Mouse (Mus musculus) heart, embryonic 13.5 days (tissue): ENCODE data around the gene Arid3c. TPM values are rescaled to one million over a fixed set of nuclear protein-coding genes. Genes with fewer than 3 reads are reported as not detected.

Source experiments
- ATAC-seq: fragments of 200-750 bp; cut with Nextera tagmentation; 2 replicates; pipeline ENCODE4 v1.8.0; 2017; ENCODE audit warnings: moderate TSS enrichment; ENCODE audit not compliant: insufficient number of reproducible peaks, low FRiP score, low TSS enrichment; ENCODE audit errors: extremely low read depth
- H3K27ac ChIP-seq: fragments of 300-500 bp; sonication (generic); replicated peaks from 2 replicates; pipeline ENCODE4 v1.5.1; 2015; ENCODE audit warnings: moderate library complexity, mild to moderate bottlenecking, inconsistent platforms
- H3K27me3 ChIP-seq: fragments of 300-500 bp; sonication (generic); replicated peaks from 2 replicates; pipeline ENCODE4 v1.6.1; 2015; ENCODE audit warnings: mild to moderate bottlenecking, inconsistent platforms
- H3K36me3 ChIP-seq: fragments of 300-500 bp; sonication (generic); 2 replicates; pipeline ENCODE4 v1.6.1; 2015; ENCODE audit warnings: mild to moderate bottlenecking, inconsistent platforms
- H3K4me1 ChIP-seq: fragments of 300-500 bp; sonication (generic); 2 replicates; pipeline ENCODE4 v1.6.1; 2015; ENCODE audit warnings: inconsistent platforms
- H3K4me2 ChIP-seq: fragments of 300-500 bp; sonication (generic); 2 replicates; pipeline ENCODE4 v1.6.1; 2015; ENCODE audit warnings: inconsistent platforms, mild to moderate bottlenecking, moderate library complexity
- H3K4me3 ChIP-seq: fragments of 300-500 bp; sonication (generic); 2 replicates; pipeline ENCODE4 v1.5.1; 2015; ENCODE audit warnings: moderate library complexity, mild to moderate bottlenecking, inconsistent platforms
- H3K9ac ChIP-seq: fragments of 300-500 bp; sonication (generic); 2 replicates; pipeline ENCODE4 v1.6.1; 2015; ENCODE audit warnings: inconsistent platforms, mild to moderate bottlenecking, moderate library complexity
- H3K9me3 ChIP-seq: fragments of 300-500 bp; sonication (generic); 2 replicates; pipeline ENCODE4 v1.6.1; 2016; ENCODE audit warnings: inconsistent platforms
- WGBS: fragments of 180-500 bp; shearing (Covaris S2); methylation state at CpG from one replicate; pipeline ENCODE4 v1.1.7; 2015; ENCODE audit warnings: mixed read lengths; 5-methylcytosine and 5-hydroxymethylcytosine counted together
- polyA plus RNA-seq: library from polyadenylated mRNA; unstranded; fragments of >200 nt; fragmentation: Nextera tagmentation; extraction: Ambion mirVana; gene quantifications from 2 replicates; pipeline ENCODE4 v1.2.1, GENCODE M21; 2015

Arid3c gene
- polyA plus RNA-seq, 1 experiment from 2014 or later: not detected

- Histone ChIP-seq H3K9ac (no peak overlapping the region), H3K4me1 (peaks cover 16% of the 10 kb centered on the region), H3K9me3 (peaks cover 13% of the 10 kb centered on the region), H3K27me3 (no peaks in the 10 kb centered on the region; the same call in 1 of the 2 replicates), H3K4me3 (no peak overlapping the region), H3K36me3 (peaks cover 35% of the 10 kb centered on the region), H3K4me2 (no peak overlapping the region), H3K27ac (no peak overlapping the region)
- WGBS: 60% methylated on average over 2 of the region's 2 CpGs
- no peak for ATAC-seq
Observed at GRCm38 (mm10) chr4:41744131-41744530, 13.2 kb upstream of the Arid3c start.

- ATAC-seq: peak; percentile 89
- peak overlapping the region; percentile 83 for H3K9ac ChIP-seq
- H3K36me3 ChIP-seq: peaks cover 19% of the 10 kb centered on the region
- H3K4me1 ChIP-seq: peaks cover 16% of the 10 kb centered on the region
- H3K27me3 ChIP-seq: no peaks in the 10 kb centered on the region; the same call in 1 of the 2 replicates
- H3K27ac ChIP-seq: peak overlapping the region; percentile 79
- peaks cover 4% of the 10 kb centered on the region for H3K9me3 ChIP-seq
- peak overlapping the region; percentile 68 for H3K4me3 ChIP-seq
- WGBS: under 1% methylated on average over 27 of the region's 27 CpGs
- peak overlapping the region; percentile 94 for H3K4me2 ChIP-seq
Observed at GRCm38 (mm10) chr4:41741158-41741560, 10.2 kb upstream of the Arid3c start.

GRCm38 (mm10) chr4:41740380-41741157, 9.6 kb upstream of the Arid3c start:
- WGBS: under 1% methylated on average over 48 of the region's 48 CpGs
- peak; percentile 67 for ATAC-seq
- Histone ChIP-seq H3K9ac (peak overlapping the region; percentile 83), H3K4me3 (peak overlapping the region; percentile 68), H3K4me2 (peak overlapping the region; percentile 94), H3K4me1 (peaks cover 16% of the 10 kb centered on the region), H3K36me3 (peaks cover 15% of the 10 kb centered on the region), H3K27ac (peak overlapping the region; percentile 79), H3K9me3 (no peaks in the 10 kb centered on the region), H3K27me3 (peaks cover 5% of the 10 kb centered on the region; the same call in 1 of the 2 replicates)

- Histone ChIP-seq H3K4me3 (no peak overlapping the region), H3K36me3 (peaks cover 15% of the 10 kb centered on the region), H3K4me1 (peaks cover 16% of the 10 kb centered on the region), H3K4me2 (peak overlapping the region; percentile 94; the same call in 1 of the 2 replicates), H3K27ac (no peak overlapping the region), H3K9me3 (no peaks in the 10 kb centered on the region; the same call in 1 of the 2 replicates), H3K9ac (no peak overlapping the region), H3K27me3 (peaks cover 17% of the 10 kb centered on the region)
- 94% methylated on average over 13 of the region's 13 CpGs for WGBS
- no peak for ATAC-seq
Observed at GRCm38 (mm10) chr4:41739260-41739659, 8.3 kb upstream of the Arid3c start.

GRCm38 (mm10) chr4:41738256-41738603, 7.3 kb upstream of the Arid3c start:
- Histone ChIP-seq H3K27ac (no peak overlapping the region), H3K9ac (no peak overlapping the region), H3K36me3 (peaks cover 15% of the 10 kb centered on the region), H3K27me3 (peaks cover 27% of the 10 kb centered on the region), H3K9me3 (no peaks in the 10 kb centered on the region; the same call in 1 of the 2 replicates), H3K4me2 (no peak overlapping the region), H3K4me3 (no peak overlapping the region), H3K4me1 (peaks cover 16% of the 10 kb centered on the region)
- 72% methylated on average over 1 of the region's 1 CpGs for WGBS
- ATAC-seq: no peak

GRCm38 (mm10) chr4:41737602-41738255, 6.8 kb upstream of the Arid3c start:
- Histone ChIP-seq H3K4me1 (peaks cover 16% of the 10 kb centered on the region), H3K4me3 (no peak overlapping the region), H3K9ac (no peak overlapping the region), H3K9me3 (no peaks in the 10 kb centered on the region; the same call in 1 of the 2 replicates), H3K27me3 (peaks cover 32% of the 10 kb centered on the region), H3K36me3 (peaks cover 15% of the 10 kb centered on the region), H3K27ac (no peak overlapping the region), H3K4me2 (no peak overlapping the region)
- 38% methylated on average over 8 of the region's 8 CpGs for WGBS
- ATAC-seq: no peak

- H3K27me3 ChIP-seq: peaks cover 83% of the 10 kb centered on the region
- H3K4me2 ChIP-seq: no peak overlapping the region
- H3K27ac ChIP-seq: no peak overlapping the region
- 15% methylated on average over 20 of the region's 20 CpGs for WGBS
- H3K4me1 ChIP-seq: peaks cover 20% of the 10 kb centered on the region
- H3K9ac ChIP-seq: no peak overlapping the region
- no peak overlapping the region for H3K4me3 ChIP-seq
- no peaks in the 10 kb centered on the region for H3K9me3 ChIP-seq
- no peaks in the 10 kb centered on the region for H3K36me3 ChIP-seq
- no peak for ATAC-seq
Observed at GRCm38 (mm10) chr4:41726826-41727621, 3.9 kb downstream of the Arid3c start.

GRCm38 (mm10) chr4:41722918-41723351, 8.0 kb downstream of the Arid3c start, which contains the start of gene Dctn3:
TSS of gene Dctn3 (minus strand) at chr4:41723170.
- peaks cover 46% of the 10 kb centered on the region for H3K27me3 ChIP-seq
- peaks cover 28% of the 10 kb centered on the region for H3K36me3 ChIP-seq
- ATAC-seq: peak; percentile 84
- peak within 1 kb of the TSS; percentile 78 for H3K4me3 ChIP-seq
- H3K27ac ChIP-seq: no peak within 1 kb of the TSS
- H3K4me1 ChIP-seq: peaks cover 16% of the 10 kb centered on the region
- H3K4me2 ChIP-seq: peak within 1 kb of the TSS; percentile 92
- WGBS: under 1% methylated on average over 27 of the region's 27 CpGs
- no peaks in the 10 kb centered on the region for H3K9me3 ChIP-seq
- H3K9ac ChIP-seq: peak within 1 kb of the TSS; percentile 94

GRCm38 (mm10) chr4:41716834-41717233, 14.1 kb downstream of the Arid3c start:
- ATAC-seq: no peak
- no peak overlapping the region for H3K4me2 ChIP-seq
- peaks cover 58% of the 10 kb centered on the region for H3K36me3 ChIP-seq
- H3K27me3 ChIP-seq: no peaks in the 10 kb centered on the region
- WGBS: 47% methylated on average over 6 of the region's 6 CpGs
- H3K4me1 ChIP-seq: peaks cover 24% of the 10 kb centered on the region
- no peak overlapping the region for H3K9ac ChIP-seq
- H3K4me3 ChIP-seq: no peak overlapping the region
- no peaks in the 10 kb centered on the region for H3K9me3 ChIP-seq
- no peak overlapping the region for H3K27ac ChIP-seq

- Histone ChIP-seq H3K9me3 (no peaks in the 10 kb centered on the region), H3K27me3 (no peaks in the 10 kb centered on the region), H3K4me1 (peaks cover 27% of the 10 kb centered on the region), H3K4me2 (no peak overlapping the region), H3K4me3 (no peak overlapping the region), H3K9ac (no peak overlapping the region), H3K27ac (no peak overlapping the region), H3K36me3 (peaks cover 68% of the 10 kb centered on the region)
- WGBS: 88% methylated on average over 5 of the region's 5 CpGs
- ATAC-seq: no peak
Observed at GRCm38 (mm10) chr4:41715596-41715995, 15.3 kb downstream of the Arid3c start.

- Histone ChIP-seq H3K9me3 (no peaks in the 10 kb centered on the region), H3K4me1 (peaks cover 27% of the 10 kb centered on the region), H3K4me3 (no peak overlapping the region), H3K27ac (no peak overlapping the region), H3K27me3 (no peaks in the 10 kb centered on the region), H3K9ac (no peak overlapping the region), H3K36me3 (peaks cover 67% of the 10 kb centered on the region), H3K4me2 (no peak overlapping the region)
- no peak for ATAC-seq
- 69% methylated on average over 8 of the region's 8 CpGs for WGBS
Observed at GRCm38 (mm10) chr4:41715082-41715481, 15.9 kb downstream of the Arid3c start.
